Mouse (Mus musculus) forebrain, embryonic 11.5 days (tissue): ENCODE results near the gene Cd163. TPM values are rescaled to one million over a fixed set of nuclear protein-coding genes. Genes with fewer than 3 reads are reported as not detected.

ENCODE experiments used
- ATAC-seq: fragments of 200-750 bp; cut with Nextera tagmentation; replicated peaks from 2 replicates; pipeline ENCODE4 v1.8.0; 2017; ENCODE audit warnings: moderate TSS enrichment; ENCODE audit not compliant: low FRiP score
- DNase-seq: peaks from one replicate; pipeline ENCODE4 v3.0.0-alpha.2; 2017; ENCODE audit warnings: low spot score
- H3K27ac ChIP-seq: fragments of 300-500 bp; sonication (generic); 2 replicates; pipeline ENCODE4 v1.5.1; 2014; ENCODE audit warnings: low read depth, low read length
- H3K27me3 ChIP-seq: fragments of 300-500 bp; sonication (generic); 2 replicates; pipeline ENCODE4 v1.6.1; 2014; ENCODE audit warnings: mild to moderate bottlenecking, low read length, mixed read lengths; ENCODE audit not compliant: control insufficient read depth, insufficient read depth
- H3K36me3 ChIP-seq: fragments of 300-500 bp; sonication (generic); 2 replicates; pipeline ENCODE4 v1.6.1; 2014; ENCODE audit warnings: mild to moderate bottlenecking, low read length, moderate library complexity, mixed read lengths; ENCODE audit not compliant: control insufficient read depth, insufficient read depth
- H3K4me1 ChIP-seq: fragments of 300-500 bp; sonication (generic); replicated peaks from 2 replicates; pipeline ENCODE4 v1.6.1; 2014; ENCODE audit warnings: low read length, mixed read lengths; ENCODE audit not compliant: control insufficient read depth, insufficient read depth
- H3K4me2 ChIP-seq: fragments of 300-500 bp; sonication (generic); 2 replicates; pipeline ENCODE4 v1.6.1; 2014; ENCODE audit warnings: low read depth, mild to moderate bottlenecking, low read length, moderate library complexity, mixed read lengths; ENCODE audit not compliant: severe bottlenecking
- H3K4me3 ChIP-seq: fragments of 300-500 bp; sonication (generic); 2 replicates; pipeline ENCODE4 v1.5.1; 2014; ENCODE audit warnings: low read depth, low read length
- H3K9ac ChIP-seq: fragments of 300-500 bp; sonication (generic); 2 replicates; pipeline ENCODE4 v1.6.1; 2014; ENCODE audit warnings: low read length
- H3K9me3 ChIP-seq: fragments of 300-500 bp; sonication (generic); 2 replicates; pipeline ENCODE4 v1.6.1; 2016; ENCODE audit warnings: low read length, mixed read lengths; ENCODE audit not compliant: control insufficient read depth
- WGBS: fragments of 180-500 bp; shearing (Covaris S2); extraction: QIAGEN DNeasy Blood & Tissue Kit; methylation state at CpG from one replicate; pipeline ENCODE4 v1.1.7; 2014; 5-methylcytosine and 5-hydroxymethylcytosine counted together
- polyA plus RNA-seq: library from polyadenylated mRNA; unstranded; fragments of >200 nt; fragmentation: Nextera tagmentation; extraction: Ambion mirVana; gene quantifications from 2 replicates; pipeline ENCODE4 v1.2.1, GENCODE M21; 2014

Gene Cd163
- polyA plus RNA-seq, 1 experiment from 2014 or later: not detected

- WGBS: 93% methylated on average over 5 of the region's 5 CpGs
Measured at GRCm38 (mm10) chr6:124376311-124376710, 71.9 kb downstream of the Cd163 start.

GRCm38 (mm10) chr6:124377494-124378255, 73.2 kb downstream of the Cd163 start:
- Histone ChIP-seq H3K9me3 (no peaks in the 10 kb centered on the region), H3K27me3 (no peaks in the 10 kb centered on the region), H3K9ac (no peak overlapping the region), H3K4me3 (no peak overlapping the region), H3K4me1 (no peaks in the 10 kb centered on the region), H3K36me3 (no peaks in the 10 kb centered on the region), H3K27ac (no peak overlapping the region), H3K4me2 (no peak overlapping the region)
- DNase-seq: no peak
- ATAC-seq: no peak
- WGBS: 79% methylated on average over 4 of the region's 4 CpGs

More at GRCm38 (mm10) chr6:124376311-124376710, 71.9 kb downstream of the Cd163 start:
- DNase-seq: no peak
- no peak overlapping the region for H3K27ac ChIP-seq
- no peaks in the 10 kb centered on the region for H3K36me3 ChIP-seq
- no peak for ATAC-seq
- H3K9ac ChIP-seq: no peak overlapping the region
- no peaks in the 10 kb centered on the region for H3K9me3 ChIP-seq
- no peak overlapping the region for H3K4me3 ChIP-seq
- no peaks in the 10 kb centered on the region for H3K27me3 ChIP-seq
- no peaks in the 10 kb centered on the region for H3K4me1 ChIP-seq
- H3K4me2 ChIP-seq: no peak overlapping the region

- WGBS: 41% methylated on average over 10 of the region's 10 CpGs
- Histone ChIP-seq H3K27ac (no peak overlapping the region), H3K36me3 (no peaks in the 10 kb centered on the region), H3K27me3 (no peaks in the 10 kb centered on the region), H3K9me3 (no peaks in the 10 kb centered on the region), H3K9ac (no peak overlapping the region), H3K4me3 (no peak overlapping the region), H3K4me2 (no peak overlapping the region), H3K4me1 (no peaks in the 10 kb centered on the region)
- ATAC-seq: no peak
- peak; percentile 61 for DNase-seq
Measured at GRCm38 (mm10) chr6:124379331-124379730, 74.9 kb downstream of the Cd163 start.

Other genes starting within 250 kb of the Cd163 start
- gene Vmn2r27, start 72.8 kb upstream of the Cd163 start, polyA plus RNA-seq: not detected in 2 replicates
- 46.9 and 49.9 TPM in 2 replicates for gene Pex5, start 110.4 kb downstream of the Cd163 start, polyA plus RNA-seq
- 12.8 and 15.2 TPM in 2 replicates for gene Clstn3, start 160.1 kb downstream of the Cd163 start, polyA plus RNA-seq
- gene C1rl, start 188.5 kb downstream of the Cd163 start, polyA plus RNA-seq: 0.08 and 0.21 TPM in 2 replicates
- 0.08 and 0.35 TPM in 2 replicates for gene C1ra, start 207.7 kb downstream of the Cd163 start, polyA plus RNA-seq
- 0.33 TPM in 1 of 2 replicates, not detected in the other for gene C1s1, start 237.7 kb downstream of the Cd163 start, polyA plus RNA-seq